Mouse (Mus musculus) embryo, embryonic 11 days (tissue): Measurements from ENCODE around the gene Tspan18.

Experiments used
- DNase-seq: peaks from one replicate; pipeline ENCODE4 v3.0.0-alpha.2; 2015

Gene Tspan18

DNA sequence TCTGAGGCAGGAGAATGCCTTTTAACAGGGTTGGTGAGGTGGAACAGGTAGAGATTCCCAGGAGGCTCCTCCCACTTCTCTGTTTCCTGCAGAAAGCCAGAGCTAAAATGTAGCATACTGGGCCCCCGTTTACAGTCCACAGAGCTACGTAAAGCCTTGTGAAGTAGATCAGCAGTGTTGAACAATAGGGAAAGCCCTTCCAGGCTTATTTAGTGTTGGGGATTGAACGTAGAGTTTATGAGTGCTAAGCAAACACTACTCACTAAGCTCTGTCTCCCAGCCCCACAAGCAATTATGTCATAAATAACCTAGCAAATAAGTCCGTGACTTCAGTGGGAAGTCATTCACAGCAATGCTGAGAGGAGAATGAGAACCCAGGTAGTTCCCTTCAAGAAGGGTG lies 76.7 kb downstream of the Tspan18 start:
- DNase-seq: no peak

DNA sequence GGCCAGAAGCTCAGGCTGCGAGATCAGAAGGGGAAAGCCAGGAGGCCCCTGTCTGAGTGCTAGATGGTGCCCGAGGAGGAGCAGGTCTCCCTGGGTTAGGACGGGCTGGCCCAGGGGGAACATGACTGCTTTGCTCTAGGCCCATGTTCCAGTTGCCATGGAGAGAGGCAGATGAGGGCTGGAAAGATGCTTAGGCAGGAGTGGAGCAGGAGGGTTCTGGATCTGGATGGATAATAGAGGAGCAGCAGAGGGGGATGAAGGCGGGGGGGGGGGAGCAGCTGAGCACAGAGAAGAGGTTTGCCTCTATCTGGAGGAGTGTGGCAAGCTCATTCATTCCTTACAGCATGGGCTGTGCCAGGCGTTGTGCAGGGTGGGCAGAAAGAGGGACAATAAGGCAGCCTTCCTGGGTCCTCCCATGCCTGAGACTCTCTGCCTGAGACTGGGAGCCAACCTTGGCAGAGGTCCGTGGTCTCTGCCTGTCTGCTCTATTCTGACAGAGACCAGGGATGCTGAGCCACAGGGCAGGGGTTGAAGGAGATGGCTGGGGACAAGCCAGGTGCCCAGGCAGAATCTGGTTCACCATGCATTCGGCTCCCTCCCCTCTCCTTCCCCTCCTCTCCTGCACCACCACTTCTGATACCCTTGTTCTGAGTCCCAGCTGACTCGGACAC lies 77.4 kb downstream of the Tspan18 start:
- DNase-seq: no peak

DNA sequence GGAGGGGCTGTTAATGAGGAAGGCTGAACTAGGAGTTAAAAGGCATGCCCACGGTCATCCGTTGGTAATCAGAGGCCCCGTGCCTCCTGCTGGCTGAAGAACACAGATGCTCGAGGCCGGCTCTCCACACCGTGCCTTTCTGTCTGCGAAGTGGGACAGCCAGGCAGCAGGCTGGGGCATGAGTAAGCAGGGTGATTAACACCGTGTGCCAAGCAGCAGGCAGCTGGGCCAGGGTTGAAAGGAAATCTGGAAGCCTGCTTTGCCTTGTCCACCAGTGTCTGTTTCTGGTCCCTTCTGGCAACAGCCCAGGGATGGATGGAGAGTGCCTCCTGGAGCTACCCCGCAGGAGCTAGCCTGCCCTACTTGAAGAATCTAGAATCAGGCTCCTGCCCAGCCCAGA lies 81.9 kb downstream of the Tspan18 start:
- no peak for DNase-seq

DNA sequence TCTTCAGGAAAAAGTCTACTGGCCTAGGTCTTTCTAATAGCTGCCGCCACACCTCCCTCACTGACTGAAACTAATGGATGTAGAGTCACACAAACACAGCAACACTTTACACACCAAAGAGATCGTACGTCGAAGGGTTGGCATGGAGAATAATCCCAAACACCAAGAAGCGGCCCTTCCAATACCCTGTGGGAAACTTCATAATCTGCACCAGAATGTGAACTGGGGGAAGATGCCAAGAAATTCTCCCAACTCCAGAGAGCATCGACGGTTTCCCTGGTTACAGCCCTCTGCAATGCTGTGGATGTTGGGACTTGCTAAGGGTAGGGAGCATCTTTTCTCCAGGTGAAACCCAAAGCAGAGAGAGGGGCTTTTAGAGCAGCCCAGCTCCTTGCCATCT lies 83.7 kb downstream of the Tspan18 start:
- no peak for DNase-seq

DNA sequence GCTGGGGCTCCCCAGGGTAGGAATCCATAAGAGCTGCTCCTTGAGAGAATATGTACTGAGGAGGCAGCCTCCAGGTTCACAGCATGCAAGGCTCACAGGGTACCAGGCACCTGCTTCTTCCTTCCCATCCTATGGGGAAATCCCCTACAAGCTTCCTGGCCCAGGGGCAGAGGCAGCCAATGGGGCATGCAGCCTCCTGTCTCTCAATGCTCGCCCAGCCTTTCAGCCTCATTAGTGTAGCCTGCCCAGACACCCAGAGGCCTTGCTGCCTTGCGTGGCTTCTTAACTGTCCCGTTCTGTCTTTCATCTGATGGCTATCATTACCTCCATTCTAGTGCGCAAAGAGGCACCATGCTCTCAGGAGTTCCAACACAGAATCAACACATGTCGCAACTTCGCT lies 85.2 kb downstream of the Tspan18 start:
- no peak for DNase-seq

DNA sequence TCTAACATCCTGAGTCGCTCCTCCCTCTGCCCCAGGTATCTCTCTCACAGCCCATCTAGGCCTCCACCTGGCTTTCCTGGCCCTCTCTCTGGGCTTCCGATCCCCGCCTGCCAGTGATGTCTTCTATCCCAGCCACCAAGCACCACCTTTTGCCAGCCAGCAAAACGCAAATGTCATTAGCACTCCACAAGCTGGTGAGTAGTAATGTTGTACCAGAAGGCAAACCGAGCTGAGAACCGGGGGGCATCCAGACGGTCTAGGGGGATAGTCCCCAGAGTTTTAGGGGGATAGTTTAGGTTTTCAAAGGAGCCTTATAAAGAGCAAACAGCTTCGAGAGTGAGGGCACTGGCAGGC lies 90.2 kb downstream of the Tspan18 start:
- no peak for DNase-seq

DNA sequence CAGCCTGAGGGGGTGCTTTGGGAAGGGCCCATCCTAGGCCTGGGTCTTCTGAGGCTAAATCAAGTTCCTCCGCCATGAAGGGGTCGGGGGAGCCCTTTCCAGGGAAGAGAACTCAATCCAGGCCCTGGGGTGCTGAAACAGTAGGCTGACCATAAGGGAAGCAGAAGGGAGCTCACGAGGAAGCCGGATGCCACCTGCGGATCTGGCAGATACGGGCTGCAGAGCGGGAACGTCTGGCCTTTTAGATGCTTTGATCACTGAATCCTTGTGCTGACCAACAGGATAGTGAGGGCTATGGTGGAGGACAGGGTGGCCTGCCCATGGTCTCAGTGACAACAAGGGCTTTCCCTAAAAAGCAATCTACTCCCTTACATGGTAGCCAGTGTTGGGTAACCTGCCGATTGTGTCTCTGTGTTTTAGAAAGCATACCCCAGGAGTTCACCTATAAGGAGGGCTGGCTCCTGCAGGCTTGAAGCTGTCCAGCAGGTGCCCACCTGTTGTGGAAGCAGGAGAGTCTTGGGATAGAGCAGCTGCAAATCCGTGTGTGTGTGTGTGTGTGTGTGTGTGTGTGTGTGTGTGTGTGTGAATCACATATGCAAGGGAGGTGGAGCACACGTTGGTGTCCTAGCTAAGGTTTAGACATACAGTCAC lies 90.7 kb downstream of the Tspan18 start:
- no peak for DNase-seq

DNA sequence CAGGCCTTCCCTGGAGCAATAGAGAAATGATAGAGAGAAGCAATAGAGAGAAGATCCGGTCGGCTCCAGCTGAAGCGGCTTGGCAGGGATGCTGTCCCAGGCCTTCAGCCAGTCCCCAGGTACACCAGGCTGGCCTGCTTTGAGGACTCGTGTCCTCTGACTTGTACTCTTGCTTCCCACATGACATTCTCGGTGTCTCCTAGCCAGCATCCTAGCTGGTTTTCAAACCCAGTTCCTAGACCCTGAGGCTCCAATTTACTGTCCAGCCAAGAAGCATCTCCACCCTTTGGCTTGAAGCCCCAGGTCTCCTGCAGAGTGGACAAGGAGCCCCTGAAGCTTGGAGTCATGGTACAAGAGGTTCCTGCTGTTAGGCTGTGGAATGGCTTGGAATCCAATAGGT lies 92.1 kb downstream of the Tspan18 start:
- no peak for DNase-seq

DNA sequence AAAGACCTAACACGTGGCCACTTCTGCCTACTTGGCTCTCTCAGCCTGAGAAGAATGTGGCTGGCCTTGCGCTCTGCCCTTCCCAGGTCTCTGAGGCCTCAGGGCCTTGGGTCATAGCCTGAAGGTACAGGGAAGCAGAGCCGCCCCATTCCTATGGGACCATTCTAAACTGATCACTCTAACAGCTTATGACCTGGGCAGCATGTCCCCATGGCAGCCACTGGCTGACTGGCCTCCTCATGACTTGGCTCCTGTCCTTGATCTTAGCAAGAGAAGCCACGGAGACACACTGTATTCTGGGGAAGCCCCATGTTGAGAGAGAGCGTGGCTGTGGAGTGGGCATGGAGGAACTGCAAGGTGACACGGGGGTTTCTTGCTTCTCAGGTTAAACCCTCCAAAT lies 95.4 kb downstream of the Tspan18 start:
- no peak for DNase-seq

DNA sequence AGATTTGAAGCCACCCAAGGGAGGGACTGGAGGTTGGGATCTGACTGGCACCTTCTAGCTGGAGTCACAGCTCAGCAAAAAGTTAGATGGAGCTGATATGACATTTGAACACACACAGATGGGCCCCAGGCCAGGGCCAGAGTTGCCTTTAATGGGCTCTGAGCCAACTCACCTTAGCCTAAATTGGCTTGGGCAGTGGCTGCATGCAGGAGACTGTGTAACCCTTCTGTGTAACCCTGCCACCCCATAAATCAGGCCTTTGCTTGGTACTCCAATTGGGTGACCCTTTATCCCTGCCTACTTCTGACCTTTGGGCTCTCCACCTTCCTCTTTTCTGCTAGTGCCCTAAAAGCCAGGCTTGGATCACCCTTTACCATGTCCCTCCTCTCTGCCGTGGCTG lies 97.2 kb downstream of the Tspan18 start:
- DNase-seq: no peak

DNA sequence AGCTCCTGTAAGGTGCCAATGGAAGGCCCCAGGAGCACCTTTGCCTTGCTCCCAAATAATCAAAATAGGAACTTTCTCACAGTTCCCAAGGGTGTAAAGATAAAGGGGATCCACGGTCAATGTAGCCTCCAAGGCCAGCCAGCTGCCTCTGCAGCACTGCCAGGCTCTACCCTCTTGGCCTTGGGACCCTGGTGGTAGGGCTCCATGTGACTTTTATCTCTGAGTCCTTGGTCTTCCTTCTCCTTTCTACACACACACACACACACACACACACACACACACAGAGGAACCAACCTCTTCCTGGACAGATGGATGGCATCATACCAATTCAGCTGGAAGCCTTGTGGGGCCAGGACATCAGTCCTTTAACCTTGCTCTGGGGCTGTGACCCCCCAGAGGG lies 102.2 kb downstream of the Tspan18 start:
- no peak for DNase-seq

DNA sequence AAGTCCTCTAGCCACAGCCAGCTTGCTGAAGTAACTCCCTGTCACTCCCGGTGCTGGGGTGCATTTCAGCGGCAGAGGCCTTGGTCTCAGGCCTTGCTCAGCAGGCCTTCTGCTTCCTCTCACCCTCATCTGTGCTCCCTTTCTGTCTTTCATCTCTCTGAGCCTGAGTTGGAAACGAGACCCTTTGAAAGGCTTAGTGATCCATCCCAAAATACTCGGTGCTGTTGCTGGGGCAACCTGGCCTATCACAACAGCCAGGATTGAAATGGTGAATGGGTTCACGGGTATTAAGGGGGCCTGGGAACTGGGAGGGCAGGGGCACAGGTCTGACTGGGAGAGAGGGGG lies 105.9 kb downstream of the Tspan18 start:
- peak; percentile 70 for DNase-seq

DNA sequence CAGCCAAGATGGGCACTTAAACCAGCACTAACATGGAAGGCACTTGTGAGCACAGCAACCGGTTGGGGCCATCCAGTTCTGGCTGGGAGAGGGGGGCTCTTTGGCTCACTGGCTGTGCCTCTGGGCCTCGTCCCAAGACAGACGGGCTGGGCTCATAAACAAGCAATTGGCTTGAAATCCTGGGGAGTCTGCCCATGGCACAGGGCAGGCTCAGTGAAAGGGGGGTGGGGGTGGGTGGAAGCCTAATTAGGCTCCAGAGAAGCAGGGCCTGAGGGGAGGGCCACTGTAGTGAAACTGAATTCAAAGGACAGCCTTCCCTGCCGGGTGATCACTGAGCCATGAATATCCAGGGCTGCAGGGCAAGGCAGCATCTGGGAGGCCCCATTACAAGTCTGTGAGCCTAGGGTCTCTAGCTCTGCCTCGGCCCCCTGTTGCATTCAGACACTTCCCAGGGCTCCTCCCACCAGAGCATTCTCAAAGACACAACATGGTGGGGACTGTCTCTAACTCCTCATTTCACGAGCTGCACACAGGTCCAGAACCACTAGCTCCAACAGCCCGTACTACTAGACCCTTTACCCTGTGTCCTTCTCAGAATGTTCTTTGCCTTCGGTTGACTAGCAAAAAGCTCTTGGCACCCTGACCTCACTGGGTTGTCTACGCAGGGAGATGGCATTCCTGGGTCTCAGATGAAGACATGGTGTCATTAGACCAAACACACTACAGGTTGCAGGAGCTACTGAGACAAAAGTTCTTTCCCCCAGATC lies 106.4 kb downstream of the Tspan18 start:
- peak; percentile 76 for DNase-seq

DNA sequence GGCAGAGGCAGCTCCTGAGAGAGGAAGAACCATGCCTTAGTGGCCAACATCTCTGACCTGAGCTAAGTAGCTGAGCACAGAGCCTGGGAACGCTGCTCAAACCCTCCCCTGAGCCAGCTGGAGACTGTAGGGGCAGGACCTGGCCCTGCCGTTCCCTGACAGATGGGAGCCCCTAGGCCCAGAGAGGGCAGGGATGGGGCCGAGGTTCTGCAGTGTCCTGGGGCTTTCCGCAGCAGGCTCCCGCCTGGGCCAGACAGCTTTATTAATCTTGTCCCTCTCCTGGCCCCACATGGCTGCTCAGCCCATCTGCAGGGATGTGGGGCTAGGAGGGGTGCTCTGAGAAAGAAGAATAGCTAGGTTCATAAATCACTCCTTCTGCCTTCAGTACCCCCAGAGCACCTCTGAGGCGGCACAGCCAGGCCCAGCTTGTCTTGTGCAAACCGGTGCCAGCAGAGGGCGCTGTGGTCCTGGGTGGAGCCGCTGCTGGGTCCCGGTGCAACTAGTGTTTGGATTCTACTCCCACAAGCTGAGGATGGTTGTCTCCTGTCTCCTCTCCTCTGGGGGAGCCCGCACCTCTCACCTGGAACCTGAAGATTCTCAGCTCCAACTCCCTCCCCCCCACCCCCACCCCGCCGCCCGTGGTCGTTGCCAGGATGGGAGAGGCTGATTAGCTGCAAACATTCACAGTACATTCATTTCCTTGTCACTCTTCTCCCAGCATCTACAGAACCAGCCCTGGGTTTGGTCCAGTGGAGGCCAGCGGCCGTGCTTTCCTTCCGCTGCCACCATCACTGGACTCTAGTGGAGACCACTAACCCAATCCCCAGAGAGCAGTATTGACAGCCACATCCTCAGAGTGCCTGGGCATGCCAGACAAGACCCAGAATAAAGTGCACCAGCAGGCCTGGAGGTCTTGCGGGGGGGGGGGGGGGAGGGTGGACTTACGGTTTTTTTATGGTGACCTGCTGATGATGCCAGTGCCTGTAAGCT lies 107.4 kb downstream of the Tspan18 start:
- peak; percentile 94 for DNase-seq

DNA sequence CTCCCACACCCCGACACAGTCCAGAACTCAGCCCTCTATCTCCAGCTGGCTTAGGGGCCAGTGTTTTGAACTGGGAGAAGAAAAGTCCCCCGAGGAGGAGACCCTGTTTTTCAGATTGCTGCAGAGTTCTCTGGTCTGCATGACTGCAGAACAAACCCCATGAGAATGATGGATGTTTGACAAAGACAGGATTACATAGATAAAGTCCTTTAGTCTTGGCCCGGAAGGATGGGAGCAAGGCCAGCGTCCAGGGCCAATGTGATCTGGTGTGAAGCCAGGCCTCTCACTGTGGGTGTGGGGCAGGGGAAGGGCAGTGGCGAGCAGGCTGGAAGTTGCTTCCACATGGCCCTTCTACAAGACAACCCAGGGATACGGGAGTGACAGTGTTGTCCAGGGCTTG lies 110.8 kb downstream of the Tspan18 start:
- no peak for DNase-seq

DNA sequence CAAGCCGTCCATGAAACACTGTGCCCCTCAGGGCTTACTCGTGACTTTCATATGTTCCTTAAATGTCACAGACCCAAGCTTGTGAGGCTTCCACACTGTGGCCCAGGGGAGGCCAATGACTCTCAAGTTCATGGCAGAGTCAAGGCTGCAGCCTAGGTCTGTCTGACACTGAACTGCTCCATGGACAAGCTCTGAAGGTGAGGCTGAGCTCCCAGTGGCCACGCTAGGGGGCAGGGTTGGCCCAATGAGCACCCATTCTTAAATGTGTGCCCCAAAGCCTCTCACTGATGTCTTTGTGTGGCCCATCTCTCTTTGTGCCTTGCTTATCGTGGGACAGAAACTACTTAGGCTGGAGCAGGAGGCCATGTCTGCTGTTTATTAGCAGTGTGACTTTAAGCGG lies 113.9 kb downstream of the Tspan18 start:
- DNase-seq: no peak

DNA sequence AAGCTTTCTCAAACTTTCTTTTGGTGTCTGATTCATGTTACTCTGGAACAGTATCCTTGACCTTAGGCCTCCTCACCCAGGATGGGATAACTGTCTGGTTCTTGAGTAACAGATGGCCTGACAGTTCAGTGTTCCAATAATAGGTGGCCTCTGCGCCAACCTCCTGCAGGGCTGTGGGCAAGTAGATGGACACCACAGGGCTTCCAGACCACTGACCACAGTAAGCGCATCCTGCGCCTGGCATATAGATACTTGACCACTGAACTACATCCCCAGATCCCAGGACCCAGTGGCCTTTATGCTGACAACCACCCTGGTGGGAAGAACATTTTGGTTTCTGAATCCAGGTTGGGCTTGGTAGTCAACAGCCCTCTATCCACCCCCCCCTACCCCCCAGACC lies 114.7 kb downstream of the Tspan18 start:
- no peak for DNase-seq

DNA sequence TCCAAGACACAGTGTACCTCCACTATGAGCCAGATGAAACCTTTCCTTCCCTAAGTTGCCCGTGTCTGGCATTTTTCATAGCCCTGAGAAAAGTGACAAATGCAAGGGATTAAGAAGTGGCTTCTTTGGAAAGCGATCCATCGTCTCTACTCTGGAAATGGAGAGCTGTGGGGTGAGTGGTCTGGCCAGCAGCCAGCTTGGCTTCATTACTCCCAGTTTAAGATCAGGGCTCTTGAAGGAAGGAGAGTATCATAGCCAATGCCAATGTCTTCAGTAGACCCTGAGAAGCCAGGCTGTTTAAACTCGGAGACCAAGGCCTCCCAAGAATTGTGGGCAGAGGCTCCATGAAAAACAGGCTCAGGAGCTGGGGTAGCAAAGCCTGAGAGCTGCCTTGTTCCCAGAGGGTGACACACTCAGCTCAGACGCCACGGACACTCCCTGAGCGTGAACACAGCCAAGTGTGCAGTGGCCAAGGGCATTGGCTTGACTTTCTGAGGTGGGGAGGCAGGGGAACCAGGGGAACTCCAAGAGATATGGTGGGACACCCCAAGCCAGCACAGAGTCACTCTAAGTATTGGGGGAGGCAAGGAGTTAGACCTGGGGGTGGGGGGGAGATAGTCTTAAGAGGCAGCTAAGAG lies 115.8 kb downstream of the Tspan18 start:
- DNase-seq: no peak

DNA sequence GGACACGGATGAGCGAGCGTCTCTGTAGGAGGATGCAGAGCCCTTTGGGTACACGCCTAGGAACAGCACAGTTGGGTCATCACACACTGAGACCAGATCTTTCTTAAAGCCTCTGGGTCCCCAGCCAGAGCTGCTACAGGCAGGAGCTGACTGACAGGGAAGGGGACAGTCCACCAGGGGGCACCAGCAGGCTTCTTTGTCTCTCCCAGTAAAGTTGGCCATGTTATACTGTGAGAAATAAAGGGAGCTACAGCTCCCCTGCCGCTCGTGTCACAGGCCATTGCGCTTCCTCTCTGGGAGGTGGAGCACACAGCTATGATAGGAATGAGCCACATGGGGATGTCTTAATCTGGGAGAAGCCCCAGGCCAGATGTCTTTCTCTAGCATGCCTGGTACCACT lies 117.3 kb downstream of the Tspan18 start:
- DNase-seq: peak; percentile 90

DNA sequence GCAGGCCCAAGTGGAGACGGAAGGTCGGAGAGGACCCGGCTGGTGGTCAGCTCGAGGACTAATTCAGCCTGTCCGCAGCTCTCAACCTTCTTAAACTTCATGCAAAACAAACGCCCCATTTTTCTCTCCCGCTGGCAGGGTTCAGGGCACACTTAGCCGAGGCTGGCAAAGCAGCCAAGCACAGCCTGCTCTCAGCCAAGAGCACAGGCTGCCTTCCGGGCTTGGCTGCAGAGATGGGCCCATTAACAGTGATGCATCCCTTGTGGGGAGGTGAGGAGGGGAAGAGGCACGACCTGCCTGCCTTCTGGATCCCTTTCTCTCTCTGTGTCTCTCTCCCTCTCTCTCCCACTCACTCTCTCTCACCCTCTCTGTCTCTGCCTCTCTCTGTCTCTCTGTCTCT lies 118.5 kb downstream of the Tspan18 start:
- no peak for DNase-seq

DNA sequence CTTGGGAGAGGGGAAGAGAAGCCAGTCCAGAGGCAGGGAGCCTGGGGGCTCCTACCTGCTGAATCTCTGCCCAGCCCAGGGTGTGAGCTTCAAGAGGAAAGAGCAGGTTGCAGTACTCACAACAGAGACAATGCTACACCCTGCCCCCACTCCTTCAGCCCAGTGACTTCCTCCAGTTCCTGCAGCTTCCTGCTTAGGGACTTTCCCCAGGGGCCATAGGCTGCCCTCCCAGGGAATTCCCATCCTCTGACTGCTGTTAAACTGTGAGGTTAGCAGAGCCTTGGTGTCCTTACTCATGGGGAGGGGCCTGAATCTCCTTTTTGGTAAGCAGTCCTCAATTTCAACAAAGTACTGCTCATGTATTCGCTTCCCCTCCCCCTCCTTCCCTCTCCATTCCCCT lies 120.1 kb downstream of the Tspan18 start:
- no peak for DNase-seq

DNA sequence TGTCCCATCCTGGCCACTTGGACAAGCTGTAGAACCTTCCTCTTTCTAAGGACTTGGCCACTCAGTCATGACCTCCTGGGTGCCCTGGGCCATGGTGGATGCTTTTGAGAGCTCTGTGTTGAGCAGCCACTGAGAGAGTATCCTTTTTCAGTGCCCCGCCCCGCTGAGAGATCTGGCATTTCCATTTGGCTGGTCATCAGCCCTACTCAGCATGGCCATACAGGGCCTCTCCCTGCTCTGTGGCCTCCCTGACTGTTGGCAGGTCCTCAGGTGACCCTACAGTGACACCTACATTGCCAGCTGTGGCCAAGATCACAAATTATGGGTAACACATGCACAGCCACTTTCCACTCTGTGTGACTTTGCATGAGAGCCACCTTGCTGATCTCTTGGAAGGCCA lies 121.4 kb downstream of the Tspan18 start:
- no peak for DNase-seq

DNA sequence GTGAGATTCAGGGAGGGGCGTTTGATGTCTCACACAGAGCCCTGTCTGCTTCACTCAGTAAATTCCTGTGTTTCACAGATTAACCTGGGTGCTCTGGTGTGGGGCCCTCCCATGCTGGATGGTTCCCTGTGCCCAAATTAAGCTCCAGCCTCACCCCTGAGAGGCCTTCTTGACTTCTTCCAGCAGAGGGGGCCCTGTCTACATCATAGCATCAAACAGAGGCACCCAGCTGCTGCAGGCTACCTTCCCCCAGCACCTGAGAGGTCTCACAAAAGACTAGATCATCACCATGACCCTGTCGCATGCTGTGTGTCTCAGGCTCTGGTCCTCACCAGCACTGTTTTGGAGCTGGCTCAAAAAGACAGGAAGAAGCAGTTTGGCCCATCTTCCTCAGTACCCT lies 121.9 kb downstream of the Tspan18 start:
- DNase-seq: no peak
